Mouse (Mus musculus): ENCODE data around the gene Dgkz. TPM values are rescaled to one million over a fixed set of nuclear protein-coding genes. Genes with fewer than 3 reads are reported as not detected.
A peak's percentile ranks its signal among the peaks of the same experiment; 100 is the strongest.

The Dgkz gene
- polyA plus RNA-seq, 1 experiment from 2014 or later: 55.9 TPM

GRCm38 (mm10) chr2:91928534-91929350 lies 46.9 kb downstream of the Dgkz start:
- 67% methylated on average over 23 of the region's 23 CpGs for WGBS
- Histone ChIP-seq H3K27me3 (ENCODE audit: control insufficient read depth, insufficient read depth, low read depth, low read length) (peaks cover 10% of the 10 kb centered on the region), H3K27ac (ENCODE audit: low read length) (no peak overlapping the region), H3K36me3 (ENCODE audit: control insufficient read depth, insufficient read depth, low read length) (peaks cover 2% of the 10 kb centered on the region; the same call in 1 of the 2 replicates), H3K9ac (ENCODE audit: low read length) (no peak overlapping the region), H3K9me3 (ENCODE audit: control insufficient read depth, low read length) (no peaks in the 10 kb centered on the region), H3K4me2 (ENCODE audit: low read depth, low read length) (no peak overlapping the region), H3K4me1 (replicated peaks; ENCODE audit: control insufficient read depth, insufficient read depth, low read length) (peaks cover 30% of the 10 kb centered on the region), H3K4me3 (ENCODE audit: low read length) (no peak overlapping the region)
- ATAC-seq (ENCODE audit: low read depth): no peak

- no peak overlapping the region for H3K4me3 ChIP-seq (ENCODE audit: low read length)
- H3K27me3 ChIP-seq (ENCODE audit: control insufficient read depth, insufficient read depth, low read depth, low read length): peaks cover 14% of the 10 kb centered on the region
- no peak for ATAC-seq (ENCODE audit: low read depth)
- H3K36me3 ChIP-seq (ENCODE audit: control insufficient read depth, insufficient read depth, low read length): peaks cover under 1% of the 10 kb centered on the region; the same call in 1 of the 2 replicates
- no peak overlapping the region for H3K27ac ChIP-seq (ENCODE audit: low read length)
- H3K4me1 ChIP-seq (replicated peaks; ENCODE audit: control insufficient read depth, insufficient read depth, low read length): peaks cover 30% of the 10 kb centered on the region
- 40% methylated on average over 34 of the region's 34 CpGs for WGBS
- H3K4me2 ChIP-seq (ENCODE audit: low read depth, low read length): peak overlapping the region; percentile 31; the same call in 1 of the 2 replicates
- H3K9ac ChIP-seq (ENCODE audit: low read length): no peak overlapping the region
- H3K9me3 ChIP-seq (ENCODE audit: control insufficient read depth, low read length): no peaks in the 10 kb centered on the region
Measured at GRCm38 (mm10) chr2:91927826-91928533, 47.7 kb downstream of the Dgkz start.

- Histone ChIP-seq H3K9ac (ENCODE audit: low read length) (no peak within 1 kb of the TSS), H3K9me3 (ENCODE audit: control insufficient read depth, low read length) (no peaks in the 10 kb centered on the region), H3K27ac (ENCODE audit: low read length) (no peak within 1 kb of the TSS), H3K4me2 (ENCODE audit: low read depth, low read length) (peak within 1 kb of the TSS; percentile 31; the same call in 1 of the 2 replicates), H3K27me3 (ENCODE audit: control insufficient read depth, insufficient read depth, low read depth, low read length) (peaks cover 24% of the 10 kb centered on the region), H3K4me1 (replicated peaks; ENCODE audit: control insufficient read depth, insufficient read depth, low read length) (peaks cover 26% of the 10 kb centered on the region), H3K36me3 (ENCODE audit: control insufficient read depth, insufficient read depth, low read length) (no peaks in the 10 kb centered on the region), H3K4me3 (ENCODE audit: low read length) (no peak within 1 kb of the TSS)
- ATAC-seq (ENCODE audit: low read depth): no peak
- WGBS: 83% methylated on average over 3 of the region's 3 CpGs
Measured at GRCm38 (mm10) chr2:91926949-91927348, 48.7 kb downstream of the Dgkz start, which contains the start of gene Chrm4. Chrm4 (plus strand) TSS chr2:91927249.

- Histone ChIP-seq H3K9me3 (ENCODE audit: control insufficient read depth, low read length) (no peaks in the 10 kb centered on the region), H3K4me3 (ENCODE audit: low read length) (no peak overlapping the region), H3K4me1 (replicated peaks; ENCODE audit: control insufficient read depth, insufficient read depth, low read length) (peaks cover 28% of the 10 kb centered on the region), H3K36me3 (ENCODE audit: control insufficient read depth, insufficient read depth, low read length) (no peaks in the 10 kb centered on the region), H3K27ac (ENCODE audit: low read length) (no peak overlapping the region), H3K27me3 (ENCODE audit: control insufficient read depth, insufficient read depth, low read depth, low read length) (peaks cover 38% of the 10 kb centered on the region), H3K9ac (ENCODE audit: low read length) (no peak overlapping the region), H3K4me2 (ENCODE audit: low read depth, low read length) (no peak overlapping the region)
- ATAC-seq (ENCODE audit: low read depth): no peak
- 63% methylated on average over 15 of the region's 15 CpGs for WGBS
Measured at GRCm38 (mm10) chr2:91925442-91925841, 50.2 kb downstream of the Dgkz start.

- Histone ChIP-seq H3K36me3 (ENCODE audit: control insufficient read depth, insufficient read depth, low read length) (no peaks in the 10 kb centered on the region), H3K9me3 (ENCODE audit: control insufficient read depth, low read length) (no peaks in the 10 kb centered on the region)
Measured at GRCm38 (mm10) chr2:91924726-91925125, 50.9 kb downstream of the Dgkz start.

GRCm38 (mm10) chr2:91923415-91924337 lies 52.0 kb downstream of the Dgkz start:
- peaks cover 40% of the 10 kb centered on the region for H3K27me3 ChIP-seq (ENCODE audit: control insufficient read depth, insufficient read depth, low read depth, low read length)

More at GRCm38 (mm10) chr2:91924726-91925125, 50.9 kb downstream of the Dgkz start:
- H3K9ac ChIP-seq (ENCODE audit: low read length): no peak overlapping the region
- no peak overlapping the region for H3K4me3 ChIP-seq (ENCODE audit: low read length)
- H3K27ac ChIP-seq (ENCODE audit: low read length): no peak overlapping the region
- H3K4me1 ChIP-seq (replicated peaks; ENCODE audit: control insufficient read depth, insufficient read depth, low read length): peaks cover 21% of the 10 kb centered on the region
- no peak for ATAC-seq (ENCODE audit: low read depth)
- peaks cover 40% of the 10 kb centered on the region for H3K27me3 ChIP-seq (ENCODE audit: control insufficient read depth, insufficient read depth, low read depth, low read length)
- 79% methylated on average over 1 of the region's 1 CpGs for WGBS
- H3K4me2 ChIP-seq (ENCODE audit: low read depth, low read length): no peak overlapping the region

DNA sequence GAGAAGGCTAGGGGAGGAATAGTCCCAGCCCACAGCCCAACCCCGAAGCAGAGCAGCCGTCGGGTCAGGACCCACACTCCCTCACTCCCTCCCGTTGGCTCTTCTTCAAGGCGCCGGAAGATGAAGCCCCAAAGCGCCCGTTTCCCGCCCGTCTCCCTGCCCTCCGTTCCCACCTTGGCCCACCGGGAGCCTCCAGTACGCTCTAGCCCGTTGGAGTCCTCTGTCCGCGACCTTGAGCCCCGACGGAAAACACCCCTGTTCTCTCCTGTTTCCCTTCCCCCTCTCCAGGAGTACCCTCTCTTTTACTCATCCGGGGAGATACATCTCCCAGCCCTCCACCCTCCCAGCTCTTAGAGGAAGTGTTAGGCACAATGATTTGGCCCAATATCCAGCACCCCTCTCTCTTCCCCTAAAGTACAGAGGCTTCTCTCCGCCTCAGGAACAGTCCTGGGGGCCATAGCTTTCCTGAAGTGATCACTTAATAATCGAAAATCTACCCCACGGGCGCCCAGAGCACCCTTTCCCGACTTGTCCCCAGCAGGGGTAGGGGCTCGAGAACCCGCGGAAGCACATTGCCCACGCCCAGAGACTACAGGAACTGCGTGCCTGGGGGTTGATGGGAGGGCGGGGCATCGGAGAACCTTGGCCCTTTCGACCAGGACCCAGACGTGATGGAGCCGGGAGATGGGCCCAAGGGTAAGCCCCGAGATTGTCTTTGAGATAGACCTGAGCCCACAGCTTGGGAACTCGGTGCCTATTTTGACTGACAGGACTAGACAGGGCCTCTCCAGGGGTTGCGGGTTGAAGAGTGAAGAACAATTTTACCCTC lies 52.9 kb downstream of the Dgkz start:
- no peak; the same call in 1 of the 2 replicates for ATAC-seq (ENCODE audit: low read depth)
- Histone ChIP-seq H3K9ac (ENCODE audit: low read length) (no peak overlapping the region), H3K4me3 (ENCODE audit: low read length) (peak overlapping the region; percentile 60), H3K4me2 (ENCODE audit: low read depth, low read length) (peak overlapping the region; percentile 90), H3K27me3 (ENCODE audit: control insufficient read depth, insufficient read depth, low read depth, low read length) (peaks cover 40% of the 10 kb centered on the region), H3K4me1 (replicated peaks; ENCODE audit: control insufficient read depth, insufficient read depth, low read length) (peaks cover 18% of the 10 kb centered on the region), H3K27ac (ENCODE audit: low read length) (no peak overlapping the region), H3K36me3 (ENCODE audit: control insufficient read depth, insufficient read depth, low read length) (peaks cover 6% of the 10 kb centered on the region), H3K9me3 (ENCODE audit: control insufficient read depth, low read length) (no peaks in the 10 kb centered on the region)
- 4% methylated on average over 37 of the region's 37 CpGs for WGBS

More at GRCm38 (mm10) chr2:91923415-91924337, 52.0 kb downstream of the Dgkz start:
- peak overlapping the region; percentile 62 for H3K4me2 ChIP-seq (ENCODE audit: low read depth, low read length)
- WGBS: 2% methylated on average over 54 of the region's 54 CpGs
- H3K27ac ChIP-seq (ENCODE audit: low read length): no peak overlapping the region
- peaks cover 20% of the 10 kb centered on the region for H3K4me1 ChIP-seq (replicated peaks; ENCODE audit: control insufficient read depth, insufficient read depth, low read length)
- H3K36me3 ChIP-seq (ENCODE audit: control insufficient read depth, insufficient read depth, low read length): no peaks in the 10 kb centered on the region
- H3K4me3 ChIP-seq (ENCODE audit: low read length): peak overlapping the region; percentile 44
- ATAC-seq (ENCODE audit: low read depth): peak; percentile 37; the same call in 1 of the 2 replicates
- no peaks in the 10 kb centered on the region for H3K9me3 ChIP-seq (ENCODE audit: control insufficient read depth, low read length)
- peak overlapping the region; percentile 38; the same call in 1 of the 2 replicates for H3K9ac ChIP-seq (ENCODE audit: low read length)
